Mouse (Mus musculus): ENCODE data around the gene Etl4.
A peak's percentile ranks its signal among the peaks of the same experiment; 100 is the strongest.

Gene Etl4

GRCm38 (mm10) chr2:20520636-20521595, 611.3 kb downstream of the Etl4 start:
- no peak for DNase-seq (ENCODE audit: low spot score)

- no peak for DNase-seq (ENCODE audit: low spot score)
These were observed 612.2 kb downstream of the Etl4 start for GRCm38 (mm10) chr2:20521686-20522285.

- DNase-seq (ENCODE audit: low spot score) = no peak
These were observed 614.1 kb downstream of the Etl4 start for GRCm38 (mm10) chr2:20523636-20524035.

- no peak for DNase-seq (ENCODE audit: low spot score)
These were observed 616.5 kb downstream of the Etl4 start for GRCm38 (mm10) chr2:20525879-20526593.

- DNase-seq (ENCODE audit: low spot score) = no peak
These were observed 617.3 kb downstream of the Etl4 start for GRCm38 (mm10) chr2:20526856-20527255.

GRCm38 (mm10) chr2:20532623-20533022, 623.0 kb downstream of the Etl4 start:
- no peak for DNase-seq (ENCODE audit: low spot score)

DNA sequence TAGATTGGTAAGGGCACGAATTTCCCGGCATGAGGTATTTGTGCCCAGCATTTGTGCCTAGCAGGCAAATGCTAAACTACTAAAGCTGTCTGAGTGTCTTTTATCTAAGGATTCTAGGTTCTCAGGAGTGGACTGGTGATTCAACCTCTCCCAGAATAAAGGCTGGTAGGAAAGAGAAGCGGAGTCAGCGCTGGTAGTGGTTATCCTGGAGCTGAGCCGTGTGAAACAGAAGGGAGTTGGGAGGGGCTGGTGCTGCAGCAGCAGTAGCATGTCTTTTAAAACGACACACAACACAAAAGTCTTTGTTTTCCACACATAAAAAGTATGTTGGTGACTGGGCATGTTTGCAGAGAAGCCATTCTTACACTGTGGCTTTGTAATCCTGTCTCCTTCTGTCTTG, 628.2 kb downstream of the Etl4 start:
- no peak for DNase-seq (ENCODE audit: low spot score)

GRCm38 (mm10) chr2:20538871-20539270, 629.3 kb downstream of the Etl4 start:
- DNase-seq (ENCODE audit: low spot score) = no peak

DNA sequence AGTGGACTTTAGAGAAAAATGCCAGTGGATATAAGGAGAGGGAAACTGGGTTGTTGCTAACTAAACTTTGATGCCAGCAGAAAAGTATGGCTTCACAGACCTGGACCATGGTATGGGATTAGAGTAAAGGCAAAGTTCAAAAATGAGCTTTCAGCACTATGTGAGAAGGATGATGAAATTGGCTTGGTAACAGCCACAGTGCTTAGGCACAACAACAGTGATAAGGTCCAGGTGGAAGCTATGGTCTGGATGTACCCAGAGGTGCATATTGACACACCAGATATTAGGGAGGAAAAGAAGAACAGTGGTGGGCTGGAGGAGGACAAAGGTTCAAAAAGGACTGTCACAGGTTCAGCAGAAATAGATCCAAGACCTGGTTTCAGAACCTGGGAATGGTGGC, 631.7 kb downstream of the Etl4 start:
- no peak for DNase-seq (ENCODE audit: low spot score)

- DNase-seq (ENCODE audit: low spot score) = no peak
These were observed 632.7 kb downstream of the Etl4 start for GRCm38 (mm10) chr2:20542286-20542685.

GRCm38 (mm10) chr2:20545624-20546023, 636.0 kb downstream of the Etl4 start:
- DNase-seq (ENCODE audit: low spot score) = no peak

GRCm38 (mm10) chr2:20546496-20547348, 637.1 kb downstream of the Etl4 start:
- DNase-seq (ENCODE audit: low spot score) = no peak

- no peak for DNase-seq (ENCODE audit: low spot score)
These were observed 637.7 kb downstream of the Etl4 start for GRCm38 (mm10) chr2:20547349-20547677.

GRCm38 (mm10) chr2:20547686-20548624, 638.4 kb downstream of the Etl4 start:
- no peak for DNase-seq (ENCODE audit: low spot score)

DNA sequence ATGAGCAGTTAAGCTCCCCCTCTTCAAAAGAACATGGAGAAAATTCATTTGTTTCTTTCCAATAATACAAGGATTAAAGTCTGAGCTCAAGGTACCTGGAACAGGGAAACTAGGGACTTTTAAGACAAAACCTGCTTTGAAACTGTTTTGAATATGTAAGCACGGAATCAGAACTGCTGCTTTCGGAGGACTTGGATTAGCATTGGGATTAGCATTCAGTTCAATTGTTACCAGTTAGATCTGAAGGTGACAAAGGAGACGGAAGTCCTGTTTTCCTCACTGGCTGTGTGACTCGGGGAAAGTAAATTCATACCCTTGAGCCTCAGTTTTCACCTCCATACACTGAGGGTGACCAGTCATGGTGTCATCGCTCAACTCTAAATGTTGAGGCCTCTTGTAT, 639.5 kb downstream of the Etl4 start:
- no peak for DNase-seq (ENCODE audit: low spot score)

- no peak for DNase-seq (ENCODE audit: low spot score)
These were observed 640.4 kb downstream of the Etl4 start for GRCm38 (mm10) chr2:20549996-20550395.

DNA sequence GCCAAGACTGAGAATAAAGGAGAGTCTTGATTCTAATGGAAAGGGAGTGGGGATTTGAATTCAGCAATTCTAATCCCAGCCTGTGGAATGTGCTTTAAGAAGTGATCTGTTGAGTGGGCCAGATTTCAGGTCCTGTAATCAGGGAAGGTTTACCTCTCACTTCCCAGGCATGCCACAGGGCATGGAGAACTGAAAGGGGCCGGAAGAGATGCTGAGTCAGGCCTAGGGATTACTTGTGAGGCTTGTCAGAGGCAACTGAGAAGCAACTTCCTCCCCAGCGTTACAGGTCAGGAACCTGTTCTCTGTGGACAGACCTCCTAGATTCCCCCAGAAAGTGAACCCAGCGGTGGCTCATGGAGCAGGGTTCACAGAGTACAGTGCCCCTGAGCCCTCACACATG, 646.1 kb downstream of the Etl4 start:
- no peak for DNase-seq (ENCODE audit: low spot score)

GRCm38 (mm10) chr2:20559083-20559482, 649.5 kb downstream of the Etl4 start:
- DNase-seq (ENCODE audit: low spot score) = no peak

- DNase-seq (ENCODE audit: low spot score) = peak; percentile 32
These were observed 650.1 kb downstream of the Etl4 start for GRCm38 (mm10) chr2:20559723-20560122.

GRCm38 (mm10) chr2:20560581-20560980, 651.0 kb downstream of the Etl4 start:
- no peak for DNase-seq (ENCODE audit: low spot score)

GRCm38 (mm10) chr2:20563036-20563435, 653.5 kb downstream of the Etl4 start:
- DNase-seq (ENCODE audit: low spot score) = no peak
